Mouse (Mus musculus): ENCODE measurements around the gene Lsm14b.

GRCm38 (mm10) chr2:179977344-179978025 is 47.3 kb upstream of the Lsm14b start:
- TF ChIP-seq CTCF (IDR thresholded peaks at IDR 0.05 in 2 of 3, conservative IDR thresholded peaks at IDR 0.05 in 1 of 3; ENCODE audit: control insufficient read depth in 1 of 3, insufficient read depth in 1 of 3, low read depth in 2 of 3, low read length in 3 of 3, poor library complexity in 1 of 3, severe bottlenecking in 1 of 3) = no peak
- TF ChIP-seq TAL1 (IDR thresholded peaks at IDR 0.05; ENCODE audit: low read length) = no peak
- no peak for TF ChIP-seq MYC (IDR thresholded peaks at IDR 0.05; ENCODE audit: low read depth, low read length)
- no peak for TF ChIP-seq POLR2A (IDR thresholded peaks at IDR 0.05; ENCODE audit: control insufficient read depth in 1 of 2, insufficient read depth in 1 of 2, low read depth in 1 of 2, low read length in 2 of 2, poor library complexity in 1 of 2)
- TF ChIP-seq KAT2A (conservative IDR thresholded peaks at IDR 0.05; ENCODE audit: low read depth, low read length) = no peak
- TF ChIP-seq USF2 (IDR thresholded peaks at IDR 0.05; ENCODE audit: borderline replicate concordance in 1 of 2, insufficient read depth in 1 of 2, low read depth in 1 of 2, low read length in 2 of 2) = no peak
- no peak for TF ChIP-seq MAX (IDR thresholded peaks at IDR 0.05; ENCODE audit: low read length)
- no peak for TF ChIP-seq EP300 (IDR thresholded peaks at IDR 0.05; ENCODE audit: low read depth in 1 of 2, low read length in 2 of 2)
- no peak for TF ChIP-seq NRF1 (IDR thresholded peaks at IDR 0.05; ENCODE audit: insufficient read depth, low read depth, low read length, poor library complexity, severe bottlenecking)
- TF ChIP-seq GABPA (IDR thresholded peaks at IDR 0.05; ENCODE audit: low read depth, low read length) = no peak
- TF ChIP-seq E2F4 (IDR thresholded peaks at IDR 0.05; ENCODE audit: borderline replicate concordance, low read depth, low read length) = no peak
- TF ChIP-seq ZNF384 (IDR thresholded peaks at IDR 0.05; ENCODE audit: low read depth, low read length) = peak; percentile 79
